Mouse (Mus musculus): Measurements from ENCODE around the gene Nectin4. TPM values are rescaled to one million over a fixed set of nuclear protein-coding genes. Genes with fewer than 3 reads are reported as not detected.

The Nectin4 gene
- polyA plus RNA-seq, 1 experiment from 2014 or later, result 2.3 TPM

DNA sequence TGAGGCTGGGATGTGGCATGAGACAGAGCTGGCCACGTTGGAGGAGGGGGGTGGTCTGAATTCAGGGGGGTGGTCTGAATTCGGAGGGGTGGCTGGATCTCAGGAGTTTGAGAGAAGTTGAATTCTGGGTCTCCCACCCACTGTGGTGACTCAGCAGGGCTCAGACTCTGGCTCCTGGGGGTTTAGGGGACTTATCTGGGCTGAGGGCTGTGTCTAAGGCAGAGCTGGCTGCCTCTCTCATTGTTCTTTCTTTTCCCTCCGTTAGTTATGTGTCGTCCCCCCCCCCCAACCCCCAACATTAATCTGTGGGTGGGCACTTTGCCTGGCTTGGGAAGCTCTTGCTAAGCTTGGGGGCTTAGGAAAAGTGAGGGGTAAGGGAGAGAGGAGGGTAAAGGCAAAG is 4.0 kb downstream of the Nectin4 start:
- H3K9ac ChIP-seq, result no peak overlapping the region
- 2% methylated on average over 4 of the region's 4 CpGs for WGBS
- H3K36me3 ChIP-seq (replicated peaks; ENCODE audit: control insufficient read depth, insufficient read depth), result no peaks in the 10 kb centered on the region
- H3K27ac ChIP-seq, result no peak overlapping the region
- ATAC-seq (ENCODE audit: low FRiP score) (no peak), DNase-seq (ENCODE audit: low spot score) (no peak)
- H3K4me2 ChIP-seq (replicated peaks), result no peak overlapping the region
- H3K4me3 ChIP-seq (replicated peaks; ENCODE audit: low read length), result no peak overlapping the region
- no peaks in the 10 kb centered on the region for H3K27me3 ChIP-seq (ENCODE audit: control insufficient read depth, insufficient read depth, low read length)
- H3K4me1 ChIP-seq (replicated peaks; ENCODE audit: control insufficient read depth, insufficient read depth, low read length), result no peaks in the 10 kb centered on the region
- no peaks in the 10 kb centered on the region for H3K9me3 ChIP-seq (ENCODE audit: control insufficient read depth, low read length)

DNA sequence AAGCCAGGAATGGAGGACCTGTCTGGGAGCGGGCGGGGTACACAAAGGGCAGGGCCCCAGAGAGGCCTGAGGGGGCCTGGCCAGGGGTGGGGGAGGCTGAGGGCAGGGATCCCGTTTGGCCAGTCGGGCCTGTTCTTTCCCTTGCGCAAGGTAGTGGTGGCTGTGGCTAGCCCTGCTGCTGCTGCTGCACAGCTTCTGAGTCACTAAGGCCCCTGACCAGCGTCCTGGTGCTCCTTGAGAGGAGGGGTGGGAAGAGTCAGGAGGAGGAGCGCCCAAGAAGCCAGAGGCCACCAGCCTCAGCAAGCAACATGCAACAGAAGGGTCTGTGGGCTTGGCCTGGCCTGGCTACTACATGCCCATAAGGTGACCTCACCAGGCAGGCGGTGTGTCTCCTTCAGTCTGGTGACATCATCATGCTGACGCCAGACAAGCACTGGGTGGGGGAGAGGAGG is 5.8 kb downstream of the Nectin4 start:
- H3K9ac ChIP-seq, result no peak overlapping the region
- WGBS, result 67% methylated on average over 9 of the region's 9 CpGs

DNA sequence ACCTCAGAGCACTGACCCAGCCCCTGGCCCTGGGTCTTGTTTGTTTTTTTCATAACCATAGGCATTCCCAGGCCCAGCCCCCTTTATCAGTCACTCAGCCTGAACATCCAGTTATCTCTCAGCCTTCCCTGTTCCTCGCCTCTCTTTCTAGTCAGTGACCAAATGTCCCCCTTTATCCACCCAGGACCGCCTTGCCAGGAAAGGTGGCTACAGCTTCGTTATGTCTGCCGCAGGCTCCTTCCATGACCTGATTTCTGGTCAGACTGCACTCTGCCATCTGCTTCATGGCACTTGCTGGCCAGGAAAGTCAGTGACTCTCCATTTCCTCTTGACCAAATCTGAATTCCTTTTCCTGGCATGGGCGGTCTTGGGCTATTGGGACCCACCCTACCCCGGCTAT is 8.4 kb downstream of the Nectin4 start:
- Histone ChIP-seq H3K4me2 (replicated peaks) (no peak overlapping the region), H3K4me3 (replicated peaks; ENCODE audit: low read length) (no peak overlapping the region), H3K9me3 (ENCODE audit: control insufficient read depth, low read length) (no peaks in the 10 kb centered on the region), H3K27me3 (ENCODE audit: control insufficient read depth, insufficient read depth, low read length) (0 out of 2 replicates have a peak, but pooled peaks cover 5% of the 10 kb centered on the region), H3K36me3 (replicated peaks; ENCODE audit: control insufficient read depth, insufficient read depth) (no peaks in the 10 kb centered on the region), H3K9ac (no peak overlapping the region), H3K27ac (no peak overlapping the region), H3K4me1 (replicated peaks; ENCODE audit: control insufficient read depth, insufficient read depth, low read length) (peaks cover 4% of the 10 kb centered on the region; the same call in 1 of the 2 replicates)
- ATAC-seq (ENCODE audit: low FRiP score) (no peak), DNase-seq (ENCODE audit: low spot score) (no peak)
- whole genome bisulfite sequencing, result 92% methylated on average over 6 of the region's 6 CpGs

More for the DNA sequence above, 5.8 kb downstream of the Nectin4 start:
- Histone ChIP-seq H3K4me1 (replicated peaks; ENCODE audit: control insufficient read depth, insufficient read depth, low read length) (peaks cover 4% of the 10 kb centered on the region; the same call in 1 of the 2 replicates), H3K4me3 (replicated peaks; ENCODE audit: low read length) (no peak overlapping the region), H3K27me3 (ENCODE audit: control insufficient read depth, insufficient read depth, low read length) (0 out of 2 replicates have a peak, but pooled peaks cover 2% of the 10 kb centered on the region), H3K9me3 (ENCODE audit: control insufficient read depth, low read length) (no peaks in the 10 kb centered on the region), H3K36me3 (replicated peaks; ENCODE audit: control insufficient read depth, insufficient read depth) (no peaks in the 10 kb centered on the region), H3K4me2 (replicated peaks) (no peak overlapping the region), H3K27ac (no peak overlapping the region)
- no peak for DNase-seq (ENCODE audit: low spot score)
- ATAC-seq (ENCODE audit: low FRiP score), result no peak

DNA sequence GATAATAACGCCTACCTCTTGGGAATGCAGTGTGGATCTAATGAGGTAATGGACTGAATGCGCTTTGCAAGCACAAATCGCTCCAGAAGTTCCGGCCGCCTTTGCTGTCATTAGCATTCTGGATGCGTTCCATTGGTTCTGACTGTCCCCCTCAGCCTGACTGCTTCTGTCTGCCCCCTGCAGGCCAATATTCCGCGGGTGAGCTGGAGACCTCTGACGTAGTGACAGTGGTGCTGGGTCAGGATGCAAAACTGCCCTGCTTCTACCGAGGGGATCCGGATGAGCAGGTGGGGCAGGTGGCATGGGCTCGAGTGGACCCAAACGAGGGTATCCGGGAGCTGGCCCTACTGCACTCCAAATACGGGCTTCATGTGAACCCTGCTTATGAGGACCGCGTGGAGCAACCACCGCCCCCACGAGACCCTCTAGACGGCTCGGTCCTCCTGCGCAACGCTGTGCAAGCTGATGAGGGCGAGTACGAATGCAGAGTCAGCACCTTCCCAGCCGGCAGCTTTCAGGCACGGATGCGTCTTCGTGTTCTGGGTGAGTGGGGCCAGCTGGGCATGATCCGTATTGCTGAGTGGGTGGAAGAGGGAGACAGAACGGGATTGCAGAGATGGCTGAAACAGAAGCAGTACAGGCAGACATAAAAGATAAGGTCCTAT is 10.2 kb downstream of the Nectin4 start:
- Histone ChIP-seq H3K9ac (peak overlapping the region; percentile 47), H3K27me3 (ENCODE audit: control insufficient read depth, insufficient read depth, low read length) (0 out of 2 replicates have a peak, but pooled peaks cover 5% of the 10 kb centered on the region), H3K27ac (peak overlapping the region; percentile 45; the same call in 1 of the 2 replicates), H3K4me3 (replicated peaks; ENCODE audit: low read length) (peak overlapping the region; percentile 28), H3K4me1 (replicated peaks; ENCODE audit: control insufficient read depth, insufficient read depth, low read length) (peaks cover 4% of the 10 kb centered on the region; the same call in 1 of the 2 replicates), H3K9me3 (ENCODE audit: control insufficient read depth, low read length) (no peaks in the 10 kb centered on the region), H3K4me2 (replicated peaks) (peak overlapping the region; percentile 50), H3K36me3 (replicated peaks; ENCODE audit: control insufficient read depth, insufficient read depth) (no peaks in the 10 kb centered on the region)
- peak; percentile 78 for DNase-seq (ENCODE audit: low spot score)
- ATAC-seq (ENCODE audit: low FRiP score), result peak; percentile 71
- 2% methylated on average over 31 of the region's 31 CpGs for WGBS

DNA sequence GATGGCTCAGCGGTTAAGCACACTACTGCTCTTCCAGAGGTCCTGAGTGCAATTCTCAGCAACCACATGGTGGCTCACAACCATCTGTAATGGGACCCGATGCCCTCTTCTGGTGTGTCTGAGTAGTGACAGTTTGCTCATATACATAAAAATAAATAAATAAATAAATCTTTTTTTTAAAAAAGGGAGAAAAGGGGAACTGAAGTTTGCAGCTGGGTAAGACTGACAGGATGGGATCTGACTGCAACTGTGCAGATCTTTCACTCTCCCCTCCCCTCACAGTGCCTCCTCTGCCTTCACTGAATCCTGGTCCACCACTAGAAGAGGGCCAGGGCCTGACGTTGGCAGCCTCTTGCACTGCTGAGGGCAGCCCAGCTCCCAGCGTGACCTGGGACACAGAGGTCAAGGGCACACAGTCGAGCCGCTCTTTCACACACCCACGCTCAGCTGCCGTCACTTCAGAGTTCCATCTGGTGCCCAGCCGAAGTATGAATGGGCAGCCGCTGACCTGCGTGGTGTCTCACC is 12.3 kb downstream of the Nectin4 start:
- 77% methylated on average over 11 of the region's 11 CpGs for whole genome bisulfite sequencing

DNA sequence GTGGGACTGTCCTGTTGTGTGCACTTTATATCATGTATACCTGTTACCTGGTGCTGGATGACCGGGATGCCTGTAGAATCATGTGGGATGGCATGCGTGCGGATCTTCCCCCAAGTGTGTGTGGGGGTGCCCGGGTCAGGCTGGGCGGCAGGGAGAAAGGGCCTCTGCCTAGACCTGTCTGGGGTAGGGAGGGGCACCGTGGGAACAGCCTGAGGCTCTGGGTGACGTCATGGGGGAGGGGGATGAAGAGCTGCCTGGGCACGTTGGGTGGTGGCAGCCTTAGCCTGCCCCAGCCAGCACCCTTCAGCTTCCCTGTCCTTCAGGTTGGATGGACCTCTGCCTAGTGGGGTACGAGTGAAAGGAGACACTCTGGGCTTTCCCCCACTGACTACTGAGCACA is 14.5 kb downstream of the Nectin4 start:
- Histone ChIP-seq H3K27ac (no peak overlapping the region), H3K4me2 (replicated peaks) (no peak overlapping the region), H3K9ac (no peak overlapping the region), H3K9me3 (ENCODE audit: control insufficient read depth, low read length) (no peaks in the 10 kb centered on the region), H3K4me1 (replicated peaks; ENCODE audit: control insufficient read depth, insufficient read depth, low read length) (peaks cover 4% of the 10 kb centered on the region; the same call in 1 of the 2 replicates), H3K27me3 (ENCODE audit: control insufficient read depth, insufficient read depth, low read length) (0 out of 2 replicates have a peak, but pooled peaks cover 5% of the 10 kb centered on the region), H3K4me3 (replicated peaks; ENCODE audit: low read length) (no peak overlapping the region), H3K36me3 (replicated peaks; ENCODE audit: control insufficient read depth, insufficient read depth) (no peaks in the 10 kb centered on the region)
- WGBS, result 75% methylated on average over 9 of the region's 9 CpGs
- ATAC-seq (ENCODE audit: low FRiP score) (no peak), DNase-seq (ENCODE audit: low spot score) (no peak)

More for the DNA sequence above, 12.3 kb downstream of the Nectin4 start:
- no peak overlapping the region for H3K4me2 ChIP-seq (replicated peaks)
- H3K27ac ChIP-seq, result no peak overlapping the region
- H3K27me3 ChIP-seq (ENCODE audit: control insufficient read depth, insufficient read depth, low read length), result 0 out of 2 replicates have a peak, but pooled peaks cover 5% of the 10 kb centered on the region
- no peak overlapping the region for H3K4me3 ChIP-seq (replicated peaks; ENCODE audit: low read length)
- DNase-seq (ENCODE audit: low spot score) (no peak), ATAC-seq (ENCODE audit: low FRiP score) (no peak)
- H3K9ac ChIP-seq, result no peak overlapping the region
- no peaks in the 10 kb centered on the region for H3K9me3 ChIP-seq (ENCODE audit: control insufficient read depth, low read length)
- H3K36me3 ChIP-seq (replicated peaks; ENCODE audit: control insufficient read depth, insufficient read depth), result no peaks in the 10 kb centered on the region
- H3K4me1 ChIP-seq (replicated peaks; ENCODE audit: control insufficient read depth, insufficient read depth, low read length), result peaks cover 4% of the 10 kb centered on the region; the same call in 1 of the 2 replicates

DNA sequence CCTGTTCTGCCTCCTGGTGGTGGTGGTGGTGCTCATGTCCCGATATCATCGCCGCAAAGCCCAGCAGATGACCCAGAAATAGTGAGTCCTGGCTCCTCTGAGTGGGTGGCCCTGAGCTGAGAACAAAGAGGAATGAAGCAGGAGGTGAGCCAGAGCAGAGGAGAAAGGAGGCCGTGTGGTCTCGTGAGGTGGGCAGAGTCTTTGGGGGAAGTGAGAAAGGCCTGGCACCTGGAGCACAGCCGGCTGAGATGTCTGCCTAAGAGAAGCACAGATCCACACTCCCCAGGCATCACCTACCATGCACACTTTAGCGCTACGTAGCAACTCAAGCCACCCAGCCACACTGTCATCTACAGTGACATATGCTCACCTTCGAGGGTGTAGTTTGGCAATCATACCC is 15.3 kb downstream of the Nectin4 start:
- 0 out of 2 replicates have a peak, but pooled peaks cover 5% of the 10 kb centered on the region for H3K27me3 ChIP-seq (ENCODE audit: control insufficient read depth, insufficient read depth, low read length)
- no peak overlapping the region for H3K4me2 ChIP-seq (replicated peaks)
- H3K36me3 ChIP-seq (replicated peaks; ENCODE audit: control insufficient read depth, insufficient read depth), result no peaks in the 10 kb centered on the region
- DNase-seq (ENCODE audit: low spot score) (no peak), ATAC-seq (ENCODE audit: low FRiP score) (no peak)
- H3K9me3 ChIP-seq (ENCODE audit: control insufficient read depth, low read length), result no peaks in the 10 kb centered on the region
- H3K4me1 ChIP-seq (replicated peaks; ENCODE audit: control insufficient read depth, insufficient read depth, low read length), result 0 out of 2 replicates have a peak, but pooled peaks cover 1% of the 10 kb centered on the region
- 68% methylated on average over 9 of the region's 9 CpGs for WGBS
- no peak overlapping the region for H3K27ac ChIP-seq
- no peak overlapping the region for H3K4me3 ChIP-seq (replicated peaks; ENCODE audit: low read length)
- H3K9ac ChIP-seq, result no peak overlapping the region

DNA sequence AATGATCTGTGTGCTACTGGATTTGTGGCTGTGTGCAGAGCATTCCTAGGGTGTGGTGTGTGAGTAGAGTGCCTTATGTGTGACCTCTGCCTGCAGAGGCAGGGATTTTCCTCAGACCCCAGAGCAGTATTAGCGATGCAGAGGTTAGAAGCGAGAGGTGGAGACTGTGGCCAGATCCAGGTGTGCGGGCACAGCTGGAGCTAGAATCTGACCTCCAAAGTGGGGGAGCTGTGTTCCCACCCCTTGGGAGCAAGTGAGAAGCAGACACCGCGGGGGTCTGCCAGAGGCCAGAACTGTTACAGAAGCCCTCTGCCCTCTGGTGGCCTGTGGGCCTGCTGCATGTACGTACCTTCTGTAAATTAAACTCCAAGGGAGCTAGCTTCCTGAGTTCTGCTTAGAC is 17.2 kb downstream of the Nectin4 start:
- H3K9me3 ChIP-seq (ENCODE audit: control insufficient read depth, low read length), result no peaks in the 10 kb centered on the region
- 21% methylated on average over 6 of the region's 6 CpGs for WGBS
- no peak overlapping the region for H3K9ac ChIP-seq
- ATAC-seq (ENCODE audit: low FRiP score) (no peak), DNase-seq (ENCODE audit: low spot score) (no peak)
- no peak overlapping the region for H3K27ac ChIP-seq
- no peaks in the 10 kb centered on the region for H3K27me3 ChIP-seq (ENCODE audit: control insufficient read depth, insufficient read depth, low read length)
- H3K36me3 ChIP-seq (replicated peaks; ENCODE audit: control insufficient read depth, insufficient read depth), result no peaks in the 10 kb centered on the region
- no peak overlapping the region for H3K4me3 ChIP-seq (replicated peaks; ENCODE audit: low read length)
- no peaks in the 10 kb centered on the region for H3K4me1 ChIP-seq (replicated peaks; ENCODE audit: control insufficient read depth, insufficient read depth, low read length)
- no peak overlapping the region for H3K4me2 ChIP-seq (replicated peaks)

DNA sequence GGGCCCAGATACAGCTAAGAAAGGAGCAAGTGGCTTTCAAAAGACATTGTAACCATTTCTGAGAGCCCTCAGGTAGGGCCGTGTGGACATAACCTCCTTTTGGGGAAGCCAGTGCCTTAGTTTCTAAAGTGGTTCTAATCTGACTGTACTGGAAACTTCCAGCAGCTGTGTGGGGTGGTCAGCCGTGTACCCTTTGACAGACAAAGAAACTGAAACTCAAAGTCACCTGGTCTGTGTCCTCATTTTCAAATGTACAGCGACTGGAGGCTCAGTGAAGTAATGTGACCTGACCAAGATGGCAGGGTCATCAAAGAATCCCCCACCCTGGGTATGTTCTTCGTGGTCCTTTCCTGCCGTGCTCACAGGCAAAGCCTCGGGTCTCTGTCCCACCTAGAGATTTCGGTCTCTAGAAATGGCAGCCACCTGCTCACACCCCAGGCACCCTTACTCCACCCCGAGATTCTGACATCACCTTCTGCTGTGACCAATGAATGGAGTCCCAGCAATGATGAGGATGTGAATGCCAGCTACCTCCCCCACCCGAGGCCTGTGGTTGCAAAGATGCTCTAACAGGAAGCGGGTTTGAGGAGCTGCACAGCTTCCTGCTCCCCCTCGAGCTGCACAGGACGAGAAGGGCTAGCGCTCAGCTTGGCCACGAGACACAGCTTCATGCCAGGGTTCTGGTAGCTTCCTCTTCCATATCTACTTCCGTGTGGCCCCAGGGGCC is 18.6 kb downstream of the Nectin4 start, which contains the start of gene Arhgap30:
TSS of gene Arhgap30 (plus strand) at position 579 of the 727 bp plus-strand sequence.
- WGBS, result 82% methylated on average over 15 of the region's 15 CpGs
- no peak within 1 kb of the TSS for H3K4me2 ChIP-seq (replicated peaks)
- ATAC-seq (ENCODE audit: low FRiP score) (no peak), DNase-seq (ENCODE audit: low spot score) (no peak)
- no peaks in the 10 kb centered on the region for H3K9me3 ChIP-seq (ENCODE audit: control insufficient read depth, low read length)
- no peak within 1 kb of the TSS for H3K4me3 ChIP-seq (replicated peaks; ENCODE audit: low read length)
- H3K27ac ChIP-seq, result no peak within 1 kb of the TSS
- H3K9ac ChIP-seq, result no peak within 1 kb of the TSS
- no peaks in the 10 kb centered on the region for H3K27me3 ChIP-seq (ENCODE audit: control insufficient read depth, insufficient read depth, low read length)
- no peaks in the 10 kb centered on the region for H3K4me1 ChIP-seq (replicated peaks; ENCODE audit: control insufficient read depth, insufficient read depth, low read length)
- no peaks in the 10 kb centered on the region for H3K36me3 ChIP-seq (replicated peaks; ENCODE audit: control insufficient read depth, insufficient read depth)
